1 mouse cellular context compared by ENCODE assay signal in the genomic region with DNA sequence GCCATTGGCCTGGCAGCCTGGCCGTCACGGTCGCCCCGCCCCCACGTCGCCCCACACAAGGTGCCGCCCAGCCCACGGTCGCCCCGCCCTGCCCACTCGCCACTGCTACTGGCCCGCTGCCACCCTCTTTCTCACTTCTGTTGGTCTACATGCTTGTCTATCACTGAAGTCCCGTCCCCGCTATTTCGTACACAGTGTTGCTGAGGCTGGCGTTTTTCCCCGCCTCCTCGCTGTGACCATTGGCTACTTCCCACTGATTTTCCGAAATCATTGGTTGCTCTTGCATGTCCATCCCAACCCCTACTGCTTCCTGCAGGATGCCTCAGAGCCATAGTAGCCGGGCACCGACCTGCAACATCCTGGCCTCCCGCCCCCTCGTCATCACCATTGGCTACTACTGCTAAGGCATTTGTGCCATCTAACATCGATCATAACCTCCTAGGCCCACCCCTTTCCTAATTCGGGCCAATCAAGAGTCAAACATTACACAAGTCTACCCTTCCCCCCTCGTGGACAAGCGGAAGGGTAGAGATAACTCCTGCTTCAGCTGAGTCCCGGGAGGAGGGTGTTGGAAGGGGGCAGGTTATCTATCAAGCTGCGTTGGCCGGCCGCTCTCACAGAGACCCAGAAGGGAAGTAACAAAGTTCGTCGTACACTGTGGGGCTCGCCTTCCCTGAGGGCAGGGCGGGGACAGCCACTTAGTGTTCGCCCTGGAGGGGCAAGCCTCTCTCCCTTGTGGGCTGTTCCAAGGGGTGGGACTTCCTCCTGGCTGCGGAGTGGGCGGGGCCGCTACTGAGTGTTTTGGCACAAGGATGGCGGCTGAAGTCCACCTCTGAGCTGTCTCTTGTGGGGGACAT.
TF ChIP-seq lines count a peak whose summit lies in the region.

No protein-coding gene starts in this region.

TF ChIP-seq in CH12.LX, 34 proteins besides CTCF, POLR2A, EP300 and RAD21:
- TF ChIP-seq ETS1 (conservative IDR thresholded peaks at IDR 0.05; ENCODE audit: low read depth, low read length) (no peak; the same call in 1 of the 2 replicates), IRF4 (IDR thresholded peaks at IDR 0.05; ENCODE audit: low read depth, low read length) (peak; percentile 62; the same call in 1 of the 2 replicates), UBTF (IDR thresholded peaks at IDR 0.05; ENCODE audit: low read depth, low read length) (0 out of 2 replicates have a peak, but pooled peaks have one; percentile 41), GABPA (IDR thresholded peaks at IDR 0.05; ENCODE audit: insufficient replicate concordance, low read depth, low read length) (no peak), NELFE (IDR thresholded peaks at IDR 0.05; ENCODE audit: low read depth, low read length) (peak; percentile 70), RCOR1 (conservative IDR thresholded peaks at IDR 0.05; ENCODE audit: low read depth, low read length) (no peak), CHD2 (IDR thresholded peaks at IDR 0.05; ENCODE audit: low read length) (peak; percentile 93), TCF12 (IDR thresholded peaks at IDR 0.05; ENCODE audit: low read depth, low read length) (peak; percentile 62), PAX5 (IDR thresholded peaks at IDR 0.05; ENCODE audit: low read length) (no peak), MXI1 (IDR thresholded peaks at IDR 0.05; ENCODE audit: low read depth, low read length) (peak; percentile 71), MAX (IDR thresholded peaks at IDR 0.05; ENCODE audit: low read length) (0 out of 2 replicates have a peak, but pooled peaks have one; percentile 57), HCFC1 (IDR thresholded peaks at IDR 0.05; ENCODE audit: low read depth, low read length) (peak; percentile 70), POLR2AphosphoS2 (IDR thresholded peaks at IDR 0.05; ENCODE audit: low read depth, low read length) (peak; percentile 61; the same call in 1 of the 2 replicates), ZMIZ1 (IDR thresholded peaks at IDR 0.05; ENCODE audit: low read depth, low read length) (no peak; the same call in none of the 2 replicates), USF1 (IDR thresholded peaks at IDR 0.05; ENCODE audit: low read depth, low read length) (no peak), JUN (IDR thresholded peaks at IDR 0.05; ENCODE audit: insufficient read depth, low read depth, low read length) (no peak), E2F4 (IDR thresholded peaks at IDR 0.05; ENCODE audit: insufficient replicate concordance, low read depth, low read length) (no peak), MYC (IDR thresholded peaks at IDR 0.05; ENCODE audit: low read depth, low read length) (no peak), CHD1 (IDR thresholded peaks at IDR 0.05; ENCODE audit: low read depth, low read length) (peak; percentile 54; the same call in 1 of the 2 replicates), KAT2A (IDR thresholded peaks at IDR 0.05; ENCODE audit: insufficient replicate concordance, low read length) (0 out of 2 replicates have a peak, but pooled peaks have one; percentile 33), BHLHE40 (IDR thresholded peaks at IDR 0.05; ENCODE audit: low read depth, low read length) (no peak), ELF1 (IDR thresholded peaks at IDR 0.05; ENCODE audit: low read depth, low read length) (peak; percentile 79), ZC3H11A (IDR thresholded peaks at IDR 0.05; ENCODE audit: low read depth, low read length) (no peak), JUND (conservative IDR thresholded peaks at IDR 0.05; ENCODE audit: low read depth, low read length) (no peak), MAZ (IDR thresholded peaks at IDR 0.05; ENCODE audit: low read depth, low read length) (peak; percentile 59), ZKSCAN1 (IDR thresholded peaks at IDR 0.05; ENCODE audit: borderline replicate concordance, low read depth, low read length) (no peak), MEF2A (IDR thresholded peaks at IDR 0.05; ENCODE audit: borderline replicate concordance, low read depth, low read length) (peak; percentile 67), SIN3A (IDR thresholded peaks at IDR 0.05; ENCODE audit: low read length) (peak; percentile 90), ZNF384 (IDR thresholded peaks at IDR 0.05; ENCODE audit: low read depth, low read length) (0 out of 2 replicates have a peak, but pooled peaks have one; percentile 9), USF2 (conservative IDR thresholded peaks at IDR 0.05; ENCODE audit: low read depth, low read length) (no peak)
